Mouse (Mus musculus): ENCODE measurements at regions not wholly inside any gene's neighbourhood (a gene's known extent, or its start where the extent isn't known, plus 50 kb on each side); places are given as distances from the start of the nearest gene placed in this dataset.
A peak's percentile ranks its signal among the peaks of the same experiment; 100 is the strongest.
"Not testable (repeated sequence)": the region's sequence is repeated elsewhere in the genome, so short reads cannot be mapped to it uniquely, and the experiment has no call there.

DNA sequence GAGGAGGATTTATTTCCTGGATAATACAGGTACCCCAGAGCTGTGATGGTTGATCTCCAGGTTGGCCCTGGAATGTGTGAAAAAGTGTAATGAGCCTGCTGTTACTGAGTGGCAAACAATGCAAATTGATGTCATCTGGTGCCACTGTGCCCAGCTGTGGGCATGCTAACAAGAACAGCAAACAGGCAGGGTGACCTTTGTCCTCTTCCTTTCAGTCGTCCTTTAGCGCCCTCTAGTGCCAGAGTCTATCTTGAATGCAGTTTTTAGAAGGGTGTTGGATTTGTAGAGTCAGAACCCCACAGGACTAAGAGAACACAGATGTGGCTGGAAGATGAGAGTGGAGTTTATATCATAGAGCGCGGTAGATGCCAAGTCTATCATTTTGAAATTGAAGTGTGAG, 164.3 kb downstream of the Sdhaf3 start:
- DNase-seq (ENCODE audit: low read depth), result peak; percentile 53

DNA sequence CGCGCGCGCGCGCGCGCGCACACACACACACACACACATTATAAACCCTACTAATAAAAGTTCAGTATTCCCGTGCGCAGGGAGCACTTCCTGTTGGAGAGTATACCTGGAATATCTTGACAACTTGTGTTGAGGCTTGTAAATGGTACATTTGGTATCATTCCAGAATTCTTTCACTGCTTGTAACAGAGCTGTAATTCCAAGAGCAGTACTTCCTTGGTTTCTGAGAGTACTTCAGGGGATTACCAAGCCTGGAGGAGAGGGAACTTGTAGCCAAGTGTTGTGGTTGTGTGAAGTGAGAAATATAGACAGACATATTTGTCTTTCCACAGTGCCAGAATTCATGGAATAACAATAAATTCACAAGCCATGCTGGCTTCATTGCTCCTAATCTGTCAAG, 177.2 kb downstream of the Sdhaf3 start:
- DNase-seq (ENCODE audit: low read depth), result no peak

DNA sequence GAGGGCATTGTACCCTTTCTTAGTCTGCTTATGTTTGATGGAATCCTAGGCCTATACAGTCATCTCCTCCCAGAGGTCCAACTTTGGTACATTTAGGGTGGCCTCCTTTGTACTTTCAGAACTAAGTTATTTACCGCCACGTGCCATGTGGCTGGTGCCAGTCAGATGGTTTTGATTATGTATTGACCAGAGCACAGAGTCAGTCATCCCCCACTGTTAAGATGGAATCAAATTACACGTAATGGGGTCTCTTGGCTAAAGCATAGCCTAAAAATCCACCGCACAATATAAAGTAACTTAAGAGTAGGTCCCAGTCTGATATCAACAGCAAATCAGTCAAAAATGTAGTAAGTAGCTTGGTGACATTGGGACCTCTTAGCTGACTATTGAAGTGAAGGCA, 178.3 kb downstream of the Sdhaf3 start:
- no peak for DNase-seq (ENCODE audit: low read depth)

DNA sequence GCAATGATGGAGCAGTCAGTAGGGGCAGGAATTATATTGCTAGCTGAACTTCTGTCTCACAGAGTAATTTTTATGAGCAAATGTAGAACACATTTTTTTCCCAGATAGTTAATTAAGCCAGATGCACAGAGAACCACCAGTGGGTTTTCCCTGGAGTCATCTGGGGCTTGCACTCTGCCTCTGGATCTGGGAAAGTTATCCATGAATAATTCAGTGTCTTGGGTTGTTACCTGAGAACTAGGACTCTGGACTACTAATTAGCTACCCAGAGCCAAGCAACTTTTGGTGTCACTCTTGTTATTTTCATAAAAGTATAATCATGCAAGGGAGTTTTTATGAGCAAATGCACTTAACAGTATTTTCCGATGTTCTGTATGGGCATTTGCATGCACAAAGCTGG, 179.1 kb downstream of the Sdhaf3 start:
- no peak for DNase-seq (ENCODE audit: low read depth)

DNA sequence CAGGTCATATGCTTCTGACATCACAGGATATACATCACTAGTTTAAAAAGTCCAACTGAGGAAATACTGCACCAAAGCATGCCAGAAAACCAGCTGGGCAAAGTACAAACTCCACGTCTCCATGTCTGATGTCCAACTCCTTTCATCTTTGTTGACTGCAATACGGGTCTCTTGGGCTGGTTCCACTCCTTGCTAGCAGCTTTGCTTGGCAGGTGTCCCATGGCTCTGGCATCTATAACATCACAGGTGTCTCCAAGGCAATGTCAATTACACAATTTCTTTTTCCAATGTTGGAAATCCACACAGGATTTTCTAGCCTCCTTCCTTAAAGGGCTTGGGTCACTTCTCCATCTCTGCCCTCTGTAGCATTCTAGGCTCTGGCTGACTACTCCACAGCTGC, 225.9 kb downstream of the Sdhaf3 start:
- DNase-seq (ENCODE audit: low read depth), result no peak

DNA sequence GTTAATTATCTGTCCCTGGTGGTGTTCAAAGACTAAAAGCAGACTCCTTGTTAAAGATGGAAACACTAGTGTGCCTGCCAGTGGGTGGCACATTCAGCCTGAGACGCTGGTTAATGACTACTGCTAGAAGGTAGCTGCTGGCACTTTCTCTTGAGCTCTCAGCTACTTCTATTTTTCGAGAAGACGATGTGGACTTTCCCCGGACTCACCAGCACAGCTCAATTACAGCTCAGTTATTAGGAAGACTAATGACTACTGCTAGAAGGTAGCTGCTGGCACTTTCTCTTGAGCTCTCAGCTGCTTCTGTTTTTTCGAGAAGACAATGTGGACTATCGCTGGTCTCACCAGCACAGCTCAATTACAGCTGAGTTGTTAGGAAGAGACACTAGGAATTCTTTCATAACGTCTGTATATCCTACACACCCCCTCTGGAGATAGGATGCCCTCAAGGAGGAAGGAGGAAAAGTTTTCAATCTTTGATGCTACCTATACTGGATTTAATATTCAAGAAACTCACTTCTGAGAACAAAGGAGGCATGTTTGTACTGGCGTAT, 243.3 kb downstream of the Sdhaf3 start:
- DNase-seq (ENCODE audit: low read depth), result no peak

DNA sequence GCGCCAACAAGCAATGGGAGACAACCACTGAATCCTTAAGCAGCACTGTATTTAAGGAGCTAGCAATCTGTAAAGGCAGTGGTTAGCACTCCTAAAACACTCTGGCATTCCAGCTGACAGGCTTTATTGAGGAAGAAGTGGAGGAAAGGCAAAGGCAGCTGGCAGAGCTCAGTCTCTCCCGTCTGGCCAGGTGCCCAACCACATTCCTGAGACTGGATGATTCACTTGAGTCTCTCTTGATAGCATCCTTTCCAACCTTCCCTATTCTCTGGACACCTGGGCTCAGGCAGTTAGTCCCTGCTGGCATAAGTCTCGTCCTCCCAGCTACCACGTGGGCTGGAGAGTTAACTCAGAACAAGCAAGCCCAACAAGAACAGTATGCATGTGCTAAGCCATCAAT, 260.1 kb downstream of the Sdhaf3 start:
- peak; percentile 65 for DNase-seq (ENCODE audit: low read depth)

DNA sequence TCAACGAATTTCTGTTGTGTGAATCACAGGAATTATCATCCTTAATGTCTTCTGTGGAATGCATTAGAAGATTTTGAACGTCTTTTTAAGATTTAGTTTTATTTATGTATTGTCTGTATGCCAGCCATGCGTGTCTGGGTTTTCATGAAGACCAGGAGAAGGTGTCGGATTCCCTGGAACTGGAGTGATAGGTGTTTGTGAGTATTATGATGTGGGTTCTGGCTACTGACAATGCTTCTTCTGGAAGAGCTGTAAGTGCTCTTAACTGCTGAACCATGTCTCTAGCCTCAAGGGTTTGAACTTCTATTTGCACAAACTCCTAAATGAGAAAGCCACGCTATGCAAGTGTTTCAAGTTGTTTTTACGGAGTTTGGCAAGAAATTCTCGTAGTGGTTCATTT, 296.5 kb downstream of the Sdhaf3 start:
- DNase-seq (ENCODE audit: low read depth), result peak; percentile 24

DNA sequence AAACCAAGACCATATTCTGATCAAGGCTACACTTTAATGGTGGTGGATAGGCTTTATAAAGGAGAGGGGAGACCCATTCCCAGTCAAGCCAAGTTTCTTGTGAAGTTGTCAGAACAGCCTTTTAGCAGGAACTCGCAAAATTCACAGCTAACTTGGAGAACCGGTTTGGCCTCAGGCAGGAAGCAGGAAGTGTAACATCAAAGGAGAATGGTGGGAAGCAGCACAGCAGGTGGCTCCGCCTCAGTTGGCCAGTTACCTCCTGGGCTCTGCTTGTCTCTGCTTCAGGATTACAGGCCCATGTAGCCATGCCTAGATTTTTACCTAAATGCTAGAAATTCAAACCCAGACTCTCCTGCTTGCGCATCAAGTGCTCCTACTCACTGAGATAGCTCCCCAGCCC, 277.2 kb upstream of the Tac1 start:
- no peak for DNase-seq (ENCODE audit: low read depth)

DNA sequence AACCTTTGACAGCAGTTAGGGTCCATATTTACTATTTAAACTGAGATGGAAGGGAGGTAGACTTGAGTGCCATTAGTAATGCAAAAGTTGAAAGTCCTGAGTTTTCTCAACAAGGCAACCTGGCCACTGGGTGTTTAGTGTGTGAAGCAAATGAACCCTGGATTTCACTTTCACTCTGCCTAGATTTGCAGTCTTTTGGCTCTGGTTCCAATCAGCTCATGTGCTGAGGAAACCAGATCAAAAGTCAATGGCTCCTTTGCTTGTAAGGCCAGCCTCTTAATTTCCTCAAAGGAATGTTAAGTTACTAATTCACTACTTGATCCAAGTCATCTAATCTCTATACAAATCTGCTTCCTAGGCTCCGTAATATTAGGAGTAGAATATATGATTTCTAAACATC, 247.7 kb upstream of the Tac1 start:
- DNase-seq (ENCODE audit: low read depth), result no peak

DNA sequence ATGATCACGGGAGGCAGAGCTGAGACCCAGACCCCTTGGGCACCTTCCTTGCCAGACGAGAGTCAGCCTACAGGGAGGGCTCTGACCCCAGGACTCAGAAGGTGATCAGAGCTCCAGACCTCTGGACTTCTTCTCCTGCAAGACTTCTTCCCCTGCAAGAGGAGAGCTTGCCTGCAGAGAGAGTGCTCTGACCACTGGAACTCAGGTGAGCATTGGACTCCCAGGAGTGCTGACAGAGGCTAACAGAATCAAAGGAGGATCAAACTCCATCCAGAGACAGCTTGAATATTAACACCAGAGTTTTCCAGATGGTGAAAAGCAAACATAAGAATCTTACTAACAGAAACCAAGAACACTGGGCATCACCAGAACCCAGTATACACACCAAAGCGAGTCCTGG, 241.2 kb upstream of the Tac1 start:
- DNase-seq (ENCODE audit: low read depth), result no peak

DNA sequence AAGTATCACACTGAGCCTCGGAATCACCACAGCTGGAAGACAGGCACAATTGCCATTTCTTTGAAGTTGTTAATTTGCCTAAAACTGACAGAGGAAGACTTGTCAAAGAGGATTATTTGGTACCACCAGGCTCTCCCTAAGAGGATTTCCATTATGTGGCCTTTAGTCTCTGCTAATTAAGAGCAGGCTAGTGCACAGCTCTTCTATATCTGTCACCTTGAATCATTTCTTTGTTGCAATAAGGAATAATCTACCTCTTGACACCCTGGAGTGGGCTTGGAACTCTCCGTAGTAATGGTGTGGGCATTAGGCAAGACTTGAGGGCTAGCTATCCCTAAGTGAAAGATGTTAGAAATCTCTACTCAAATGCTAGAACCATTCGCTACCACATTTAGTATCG, 227.7 kb upstream of the Tac1 start:
- no peak for DNase-seq (ENCODE audit: low read depth)

DNA sequence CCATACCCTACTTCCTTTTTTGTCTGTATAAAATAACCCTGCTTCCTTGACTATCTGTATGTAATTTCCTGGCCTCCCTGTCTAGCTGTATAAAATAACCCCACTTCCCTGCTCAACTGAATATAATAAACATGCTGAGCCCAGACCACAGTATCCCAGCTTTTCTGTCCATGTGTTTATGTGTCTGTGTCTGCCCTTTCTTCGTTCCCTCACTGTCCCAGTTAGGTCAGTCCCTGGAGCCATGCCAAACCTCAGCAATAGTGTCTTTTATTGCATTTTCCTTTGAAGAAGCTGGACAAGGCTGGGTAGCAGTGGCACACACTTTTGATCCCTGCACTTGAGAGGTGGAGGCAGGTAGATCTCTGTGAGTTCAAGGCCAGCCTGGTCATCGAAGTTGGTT, 198.0 kb upstream of the Tac1 start:
- no peak for DNase-seq (ENCODE audit: low read depth)

DNA sequence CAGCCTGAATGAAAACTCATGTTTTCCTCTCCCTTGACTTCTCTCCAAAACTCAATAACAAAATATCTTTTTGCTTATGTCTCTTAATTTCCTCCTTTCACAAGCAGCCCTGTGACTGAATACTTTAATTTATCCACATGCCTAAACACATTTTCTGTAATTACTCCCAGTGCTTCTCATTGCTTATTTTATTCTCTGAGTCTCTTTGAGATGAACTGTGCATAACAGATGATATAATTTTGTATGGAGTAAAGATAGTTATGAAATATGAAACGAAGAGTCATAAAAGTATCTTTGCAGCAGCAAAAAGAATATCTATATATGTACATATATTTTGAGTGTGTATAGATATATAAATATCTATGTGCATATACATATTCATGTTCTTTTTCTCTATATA, 187.5 kb upstream of the Tac1 start:
- DNase-seq (ENCODE audit: low read depth), result no peak

DNA sequence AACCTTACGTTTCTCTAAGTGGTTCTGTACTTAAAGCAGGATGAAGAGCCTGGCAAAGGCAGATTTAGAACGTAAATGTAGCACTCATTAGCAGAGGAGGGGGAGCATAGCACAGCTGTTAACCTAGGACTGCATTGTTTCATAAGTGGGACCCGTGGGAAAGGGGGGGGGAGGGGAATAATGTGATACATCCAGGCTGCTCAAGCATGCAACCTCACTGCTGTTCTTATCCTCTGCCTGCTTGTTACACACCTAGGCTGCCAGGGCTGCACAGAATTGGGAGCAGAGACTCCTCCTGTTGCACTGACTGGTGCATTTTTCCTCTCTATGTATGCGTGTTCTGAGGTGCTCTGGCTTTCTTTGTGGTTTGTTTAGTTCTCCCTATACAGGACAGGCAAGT, 180.1 kb upstream of the Tac1 start:
- DNase-seq (ENCODE audit: low read depth), result no peak

DNA sequence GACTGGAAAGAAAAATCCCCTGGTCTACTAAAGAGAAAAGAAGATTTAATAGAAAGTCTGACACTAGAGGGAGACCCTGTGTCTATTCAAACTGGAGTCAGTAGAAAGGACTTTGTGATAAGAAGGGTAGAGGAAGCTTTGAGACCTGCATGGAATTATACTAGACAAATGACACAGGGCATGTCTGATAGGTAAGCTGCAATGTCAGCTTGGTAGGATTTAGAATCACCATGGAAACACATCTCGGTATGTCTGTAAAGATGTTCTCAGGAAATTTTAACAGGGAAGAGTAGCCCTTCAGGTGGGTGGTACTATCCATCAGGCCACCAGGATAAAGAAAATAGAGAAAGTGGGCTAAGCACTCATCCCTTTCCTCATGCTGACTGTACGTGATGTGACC, 178.8 kb upstream of the Tac1 start:
- DNase-seq (ENCODE audit: low read depth), result peak; percentile 7

DNA sequence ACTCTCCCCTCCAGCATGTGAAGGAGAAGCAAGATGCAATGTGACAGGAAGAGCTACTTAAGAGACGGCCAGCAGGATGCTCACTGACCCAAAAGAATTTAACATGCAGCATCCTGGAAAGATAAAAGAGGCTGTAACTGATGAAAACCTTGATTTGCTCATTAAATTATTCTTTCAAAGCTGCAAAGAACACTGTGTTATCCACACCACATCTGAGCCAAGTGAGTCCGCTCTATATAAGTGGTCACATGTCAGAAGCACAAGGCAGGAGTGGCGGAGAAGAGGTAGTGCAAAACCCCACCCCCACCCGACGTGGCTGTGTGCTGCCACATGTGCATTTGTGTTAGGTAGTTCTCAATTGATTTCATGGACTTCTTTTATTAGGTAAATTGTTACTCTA, 176.0 kb upstream of the Tac1 start:
- DNase-seq (ENCODE audit: low read depth), result no peak

DNA sequence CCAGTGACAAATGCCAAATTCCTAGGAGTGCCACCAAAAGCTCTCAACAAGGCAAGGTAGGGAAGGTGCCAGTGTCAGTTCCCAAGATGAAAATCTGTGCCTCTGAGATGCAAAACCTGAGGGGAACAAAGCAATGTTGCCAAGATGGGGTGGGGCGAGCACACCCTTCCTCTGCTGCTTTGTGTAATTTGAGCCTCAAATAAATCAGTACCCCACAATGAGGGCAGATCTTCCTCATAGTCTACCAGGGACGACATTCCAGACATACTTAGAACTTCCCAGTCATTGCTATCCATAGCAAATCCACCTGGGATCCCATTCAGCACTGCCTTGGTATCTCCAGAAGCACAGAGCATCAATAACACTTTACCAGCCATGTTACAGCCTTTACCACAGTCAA, 129.9 kb upstream of the Tac1 start:
- no peak for DNase-seq (ENCODE audit: low read depth)

DNA sequence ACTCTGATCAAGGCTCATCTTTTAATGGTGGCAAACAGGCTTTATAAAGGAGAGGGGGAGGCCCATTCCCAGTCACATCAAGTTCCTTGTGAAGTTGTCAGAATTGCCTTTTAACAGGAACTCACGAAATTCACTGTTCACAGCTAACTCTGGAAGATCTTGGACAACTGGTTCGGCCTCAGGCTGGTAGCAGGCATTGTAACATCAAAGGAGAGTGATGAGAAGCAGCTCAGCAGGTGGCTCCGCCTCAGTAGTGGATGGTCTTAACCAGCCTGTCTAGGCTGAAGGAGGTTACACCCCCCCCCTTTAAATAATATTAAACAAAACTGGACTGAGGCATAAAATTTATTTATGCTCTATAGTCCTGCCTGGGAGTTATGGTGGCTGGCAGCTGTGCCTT, 113.0 kb upstream of the Tac1 start:
- no peak for DNase-seq (ENCODE audit: low read depth)

DNA sequence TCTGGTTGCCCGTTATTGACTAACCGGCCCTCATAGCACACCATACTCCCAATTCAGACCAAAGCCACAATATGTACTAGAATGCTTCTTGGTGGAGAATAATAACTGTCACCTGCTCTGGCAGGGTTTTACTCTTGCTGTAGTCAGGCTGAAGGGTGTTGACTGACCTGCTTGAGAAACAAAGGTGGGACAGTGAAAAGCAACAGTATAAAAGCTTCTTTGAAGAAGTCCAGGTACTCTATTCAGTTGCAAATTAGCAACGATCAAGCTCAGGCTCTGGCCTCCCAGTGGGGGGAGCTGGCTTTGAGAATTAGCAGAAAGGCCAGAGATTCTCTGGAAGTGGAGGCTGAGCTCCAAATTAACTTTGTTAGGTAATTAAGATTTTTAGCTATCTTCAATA, 112.4 kb upstream of the Tac1 start:
- DNase-seq (ENCODE audit: low read depth), result not testable (repeated sequence)

DNA sequence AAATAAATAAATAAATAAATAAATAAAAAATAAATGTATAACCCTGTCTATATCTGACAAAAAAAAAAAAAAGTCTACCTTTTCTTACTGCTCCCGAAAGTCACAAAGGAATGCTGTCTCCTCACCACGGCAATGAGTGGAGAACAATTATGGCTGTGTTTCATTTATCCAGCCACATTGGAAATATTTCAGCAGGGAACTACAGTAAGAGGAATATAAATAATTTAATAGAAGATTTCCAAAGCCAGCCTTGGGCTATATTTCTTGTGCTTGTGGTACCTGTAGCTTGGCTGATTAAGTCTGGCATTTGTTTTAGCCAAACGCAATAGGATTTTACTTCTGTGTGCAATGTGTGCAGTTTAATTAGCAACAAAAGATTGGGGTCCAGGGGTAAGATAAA, 98.8 kb upstream of the Tac1 start:
- DNase-seq (ENCODE audit: low read depth), result no peak

DNA sequence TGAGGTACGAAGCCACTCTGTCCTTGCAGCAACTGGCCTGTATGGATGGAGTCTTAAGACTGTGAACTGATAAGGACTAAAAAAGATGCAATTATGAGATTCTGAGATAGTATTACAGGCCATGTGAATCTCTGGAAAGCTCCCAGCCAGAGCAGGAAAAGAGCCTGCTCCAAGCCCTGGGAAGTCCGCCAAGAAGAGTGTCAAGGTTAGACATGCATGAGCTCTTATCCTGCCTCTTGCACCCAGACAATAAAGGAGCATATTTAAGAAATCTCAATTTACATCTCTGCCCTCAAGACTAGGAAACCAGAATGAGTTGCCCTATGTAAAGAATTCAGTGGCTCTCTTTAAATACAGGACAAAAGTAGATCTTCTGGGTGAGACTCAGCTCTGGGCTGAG, 90.8 kb upstream of the Tac1 start:
- peak; percentile 75 for DNase-seq (ENCODE audit: low read depth)

DNA sequence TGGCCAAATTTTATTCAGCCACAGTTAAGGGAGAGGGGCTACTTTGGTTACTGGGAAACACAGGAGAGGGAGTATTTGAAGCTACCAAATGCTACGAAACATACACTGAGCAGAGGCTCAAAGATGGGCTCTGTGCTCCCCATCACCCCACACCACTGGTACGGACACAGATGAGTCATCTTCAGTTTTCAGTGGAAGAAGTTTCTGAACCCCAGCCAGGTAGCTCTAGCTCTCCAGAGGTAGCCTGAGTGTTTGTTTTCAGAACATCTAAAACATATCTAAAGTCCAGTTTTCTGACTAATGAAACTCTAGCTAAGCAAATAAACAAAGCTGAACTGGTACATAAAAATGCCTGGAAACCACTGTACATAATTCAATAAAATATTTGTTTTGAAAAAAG, 90.3 kb upstream of the Tac1 start:
- DNase-seq (ENCODE audit: low read depth), result peak; percentile 74

DNA sequence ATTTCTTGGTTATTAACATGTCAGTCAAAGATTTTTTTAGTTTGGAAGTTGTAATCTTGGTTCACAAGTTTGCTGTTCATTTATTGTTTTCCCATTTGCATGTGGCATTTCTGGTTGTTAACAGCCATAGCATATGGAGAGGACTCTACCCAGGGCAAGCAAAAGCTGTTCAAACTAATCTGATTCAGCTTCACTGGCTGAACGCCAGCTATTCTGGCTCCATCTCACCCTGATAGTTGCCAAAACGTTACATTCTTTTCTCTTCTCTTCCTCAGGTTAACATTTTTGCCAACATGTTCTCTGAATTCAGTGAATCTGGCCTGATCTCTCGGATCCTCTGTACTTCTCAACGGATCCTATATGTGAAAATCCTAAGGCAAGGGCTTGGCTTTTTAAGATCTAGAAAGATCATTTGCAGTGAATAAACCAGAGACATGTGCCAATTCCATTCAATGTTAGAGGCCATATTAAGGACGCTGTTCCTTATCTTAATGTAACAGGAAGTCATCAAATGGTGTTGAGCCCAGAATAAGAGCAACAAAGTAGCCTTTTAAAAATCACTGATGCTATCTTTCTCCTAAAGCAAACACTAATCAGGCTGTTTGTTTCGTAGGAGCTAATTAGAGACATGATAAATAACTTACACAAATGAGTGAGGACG, 82.2 kb upstream of the Tac1 start:
- peak; percentile 86 for DNase-seq (ENCODE audit: low read depth)

DNA sequence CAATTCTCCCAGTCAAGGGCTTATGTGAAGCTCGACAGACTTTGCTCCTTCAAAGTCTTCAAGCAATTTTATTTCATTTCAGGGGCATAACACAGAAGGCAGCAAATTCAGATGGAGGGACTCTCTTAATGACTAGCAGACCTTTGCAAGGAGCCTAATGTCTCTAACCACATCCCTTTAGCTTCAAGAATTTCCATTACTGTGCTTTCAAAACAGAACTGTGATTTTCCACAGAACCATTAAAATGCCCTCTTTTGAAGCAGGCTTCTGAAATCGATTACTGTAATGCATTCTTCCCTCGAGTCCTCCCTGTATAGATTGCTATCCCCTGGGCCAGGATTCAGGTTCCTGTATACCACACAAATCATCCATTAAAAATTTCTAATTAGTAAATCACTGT, 80.9 kb upstream of the Tac1 start:
- DNase-seq (ENCODE audit: low read depth), result no peak

All from NIH3T3 (cell line).